Mouse (Mus musculus) erythroblast, embryonic 14.5 days (primary cell): ENCODE results near the gene Actg1. TPM values are rescaled to one million over a fixed set of nuclear protein-coding genes. Genes with fewer than 3 reads are reported as not detected.

Experiments used
- H3K27me3 ChIP-seq: 2 replicates; pipeline ENCODE4 v1.6.1; 2012; ENCODE audit warnings: inconsistent platforms; ENCODE audit not compliant: control insufficient read depth
- H3K36me3 ChIP-seq: 2 replicates; pipeline ENCODE4 v1.6.1; 2012; ENCODE audit warnings: mild to moderate bottlenecking, inconsistent platforms; ENCODE audit not compliant: control insufficient read depth
- H3K4me1 ChIP-seq: 2 replicates; pipeline ENCODE4 v1.6.1; 2012; ENCODE audit warnings: inconsistent platforms; ENCODE audit not compliant: control insufficient read depth
- H3K4me3 ChIP-seq: replicated peaks from 2 replicates; pipeline ENCODE3; 2012; ENCODE audit warnings: moderate library complexity, mild to moderate bottlenecking, inconsistent platforms
- H3K9me3 ChIP-seq: 2 replicates; pipeline ENCODE4 v1.6.1; 2012; ENCODE audit warnings: low read length, inconsistent platforms, mixed read lengths; ENCODE audit not compliant: control insufficient read depth
- GATA1 ChIP-seq: IDR thresholded peaks from 2 replicates; pipeline ENCODE4 v1.6.1; 2012; ENCODE audit warnings: low read length, inconsistent platforms, mixed read lengths
- TAL1 ChIP-seq: IDR thresholded peaks from 3 replicates; pipeline ENCODE4 v1.6.1; 2012; ENCODE audit warnings: low read length, inconsistent platforms, mixed read lengths
- polyA plus RNA-seq: library from polyadenylated mRNA; stranded (reverse); fragments of >175 nt; gene quantifications from 2 replicates; pipeline ENCODE4 v1.2.3, GENCODE M21; 2012

Actg1 gene
- polyA plus RNA-seq, 1 experiment = 9.0 TPM

- H3K4me1 ChIP-seq = peaks cover 32% of the 10 kb centered on the region
- peak overlapping the region; percentile 65 for H3K4me3 ChIP-seq
- no peaks in the 10 kb centered on the region for H3K27me3 ChIP-seq
- peaks cover 6% of the 10 kb centered on the region for H3K9me3 ChIP-seq
- no peaks in the 10 kb centered on the region for H3K36me3 ChIP-seq
- TF ChIP-seq GATA1 (peak; percentile 46), TAL1 (no peak)
Observed at GRCm38 (mm10) chr11:120316690-120317254, 31.6 kb downstream of the Actg1 start.

- H3K27me3 ChIP-seq = no peaks in the 10 kb centered on the region
- TF ChIP-seq GATA1 (no peak), TAL1 (no peak)
- peaks cover 6% of the 10 kb centered on the region for H3K9me3 ChIP-seq
- peaks cover 39% of the 10 kb centered on the region for H3K4me1 ChIP-seq
- H3K36me3 ChIP-seq = no peaks in the 10 kb centered on the region
- H3K4me3 ChIP-seq = peak overlapping the region; percentile 65
Observed at GRCm38 (mm10) chr11:120315832-120316689, 32.3 kb downstream of the Actg1 start.

- TF ChIP-seq GATA1 = no peak
- no peak for TF ChIP-seq TAL1
- Histone ChIP-seq H3K4me1 (peaks cover 46% of the 10 kb centered on the region), H3K27me3 (peaks cover 4% of the 10 kb centered on the region), H3K36me3 (no peaks in the 10 kb centered on the region), H3K9me3 (peaks cover 4% of the 10 kb centered on the region), H3K4me3 (peak overlapping the region; percentile 65)
Observed at GRCm38 (mm10) chr11:120315416-120315761, 33.0 kb downstream of the Actg1 start.

- peaks cover 49% of the 10 kb centered on the region for H3K4me1 ChIP-seq
- no peaks in the 10 kb centered on the region for H3K9me3 ChIP-seq
- H3K27me3 ChIP-seq = peaks cover 8% of the 10 kb centered on the region
- H3K4me3 ChIP-seq = peak overlapping the region; percentile 65
- TF ChIP-seq GATA1 = no peak
- no peak for TF ChIP-seq TAL1
- no peaks in the 10 kb centered on the region for H3K36me3 ChIP-seq
Observed at GRCm38 (mm10) chr11:120314721-120315415, 33.5 kb downstream of the Actg1 start.

- Histone ChIP-seq H3K4me3 (no peak overlapping the region), H3K36me3 (no peaks in the 10 kb centered on the region), H3K27me3 (peaks cover 11% of the 10 kb centered on the region), H3K4me1 (peaks cover 49% of the 10 kb centered on the region), H3K9me3 (peaks cover under 1% of the 10 kb centered on the region; the same call in 1 of the 2 replicates)
- TF ChIP-seq GATA1 (no peak), TAL1 (no peak)
Observed at GRCm38 (mm10) chr11:120313906-120314685, 34.2 kb downstream of the Actg1 start.

- TF ChIP-seq GATA1 (no peak), TAL1 (no peak)
- Histone ChIP-seq H3K9me3 (peaks cover 2% of the 10 kb centered on the region; the same call in 1 of the 2 replicates), H3K27me3 (peaks cover 27% of the 10 kb centered on the region), H3K36me3 (no peaks in the 10 kb centered on the region), H3K4me3 (no peak overlapping the region), H3K4me1 (peaks cover 59% of the 10 kb centered on the region)
Observed at GRCm38 (mm10) chr11:120312069-120312468, 36.3 kb downstream of the Actg1 start.

- H3K27me3 ChIP-seq = peaks cover 32% of the 10 kb centered on the region
- H3K4me3 ChIP-seq = peak overlapping the region; percentile 66
- peaks cover 59% of the 10 kb centered on the region for H3K4me1 ChIP-seq
- H3K9me3 ChIP-seq = peaks cover 2% of the 10 kb centered on the region; the same call in 1 of the 2 replicates
- H3K36me3 ChIP-seq = no peaks in the 10 kb centered on the region
- TF ChIP-seq TAL1 (no peak), GATA1 (no peak)
Observed at GRCm38 (mm10) chr11:120311561-120311960, 36.8 kb downstream of the Actg1 start.

- TF ChIP-seq TAL1 = no peak
- TF ChIP-seq GATA1 = no peak
- Histone ChIP-seq H3K4me1 (peaks cover 59% of the 10 kb centered on the region), H3K27me3 (peaks cover 39% of the 10 kb centered on the region), H3K36me3 (no peaks in the 10 kb centered on the region), H3K9me3 (peaks cover 2% of the 10 kb centered on the region; the same call in 1 of the 2 replicates), H3K4me3 (peak overlapping the region; percentile 66)
Observed at GRCm38 (mm10) chr11:120310813-120311312, 37.5 kb downstream of the Actg1 start.
